35 mouse cellular contexts compared by ENCODE assay signal in genomic region chr1:128282924-128283323, GRCm38 (mm10). TPM values are rescaled to one million over a fixed set of nuclear protein-coding genes. Genes with fewer than 3 reads are reported as not detected.
DNase-seq lines count a peak whose midpoint lies in the region; ATAC-seq and TF ChIP-seq lines count a peak whose summit lies in the region.
"Had no signal": no experiment of that assay in that cellular context is flagged by ENCODE, and none has a peak within 500 bp of the region (broad histone marks: within the 10 kb centered on the region; RNA-seq: fewer than 3 reads in every experiment).

No protein-coding gene starts in this region.

- H3K4me1 ChIP-seq in MEL (ENCODE audit: control insufficient read depth in 1 of 2, insufficient read depth in 2 of 2, low read length in 2 of 2): no peaks in the 10 kb centered on the region
- H3K4me1 ChIP-seq in kidney, embryonic 15.5 days: no peaks in the 10 kb centered on the region
- H3K4me1 ChIP-seq: embryonic facial prominence, embryonic 13.5 days; forebrain, embryonic 10.5 days; forebrain, embryonic 15.5 days; limb, embryonic 13.5 days; liver, embryonic 13.5 days; lung, embryonic 15.5 days; megakaryocyte, embryonic 14.5 days; midbrain, embryonic 13.5 days; stomach, embryonic 15.5 days had no signal

- no peak overlapping the region for H3K4me3 ChIP-seq in left cerebral cortex, adult 2 months
- H3K4me3 ChIP-seq in MEL (ENCODE audit: control insufficient read depth in 1 of 2, insufficient read depth in 1 of 2, low read depth in 2 of 2, low read length in 2 of 2): no peak overlapping the region
- no peak overlapping the region for H3K4me3 ChIP-seq in kidney, embryonic 15.5 days (replicated peaks)
- H3K4me3 ChIP-seq: embryonic facial prominence, embryonic 13.5 days; forebrain, embryonic 10.5 days; forebrain, embryonic 15.5 days; limb, embryonic 13.5 days; liver, embryonic 13.5 days; lung, embryonic 15.5 days; megakaryocyte, embryonic 14.5 days; midbrain, embryonic 13.5 days; stomach, embryonic 15.5 days had no signal

- ATAC-seq in kidney, embryonic 15.5 days (replicated peaks; ENCODE audit: low FRiP score): no peak
- ATAC-seq: CD4-positive, CD25-positive, alpha-beta regulatory T cell, adult 4 months; forebrain, embryonic 15.5 days; inflammation-experienced regulatory T-cells, adult 6 months; midbrain, embryonic 13.5 days; Patski had no signal

- WGBS in kidney, embryonic 15.5 days: 95% methylated on average over 3 of the region's 3 CpGs

- intact Hi-C loops in heart, postnatal 25 days (cut with DNase I): loop anchor here (5.0 kb wide), 1 partner anchor 549 kb away; no protein-coding TSS in a partner anchor
- intact Hi-C loops in left cerebral cortex, adult 2 months (cut with DNase I): loop anchor here (2.0 kb wide), 1 partner anchor 550 kb away; no protein-coding TSS in a partner anchor

- peak; percentile 7 for DNase-seq in heart, adult 11 months
- DNase-seq in heart, postnatal 25 days (ENCODE audit: low spot score): no peak
- DNase-seq in left cerebral cortex, adult 2 months (ENCODE audit: extremely low spot score in 1 of 2, low spot score in 2 of 2): no peak
- no peak for DNase-seq in left cerebral cortex, adult 11 months (ENCODE audit: low spot score)
- DNase-seq in 416B (ENCODE audit: low read depth) (peak; percentile 19), MEL (ENCODE audit: low read depth, low spot score) (peak; percentile 31)
- no peak for DNase-seq in ovary, postnatal 14 days (ENCODE audit: low spot score)
- DNase-seq: adrenal gland, postnatal 25 days; cerebellum, adult 11-12 months; cerebellum, postnatal 10 days; heart, postnatal 4 days; kidney, adult 11 months; kidney, postnatal 10 days; layer of hippocampus, adult 9-11 months; liver, embryonic 13.5 days; right cerebral cortex, postnatal 25 days; thymus, postnatal 14 days had no signal

- no peak overlapping the region for H3K4me2 ChIP-seq in kidney, embryonic 15.5 days
- H3K4me2 ChIP-seq: embryonic facial prominence, embryonic 13.5 days; forebrain, embryonic 15.5 days; heart, embryonic 11.5 days; hindbrain, embryonic 14.5 days; limb, embryonic 13.5 days; liver, embryonic 13.5 days; lung, embryonic 15.5 days; midbrain, embryonic 13.5 days; stomach, embryonic 15.5 days had no signal

- peak; percentile 24; the same call in 1 of the 2 replicates for TF ChIP-seq CTCF in left cerebral cortex, adult 2 months (IDR thresholded peaks at IDR 0.05)
- TF ChIP-seq CTCF in MEL (IDR thresholded peaks at IDR 0.05 in 2 of 3, conservative IDR thresholded peaks at IDR 0.05 in 1 of 3; ENCODE audit: control insufficient read depth in 1 of 3, insufficient read depth in 1 of 3, low read depth in 2 of 3, low read length in 3 of 3, poor library complexity in 1 of 3, severe bottlenecking in 1 of 3): peak; percentile 16 to 46 (median 28); a peak in 4 of 6 replicates

- peaks cover 0 to 8% of the 10 kb centered on the region in 2 experiments; a peak in 2 of 4 replicates for H3K36me3 ChIP-seq in MEL (ENCODE audit: control insufficient read depth in 1 of 2, insufficient read depth in 2 of 2, low read length in 2 of 2)
- H3K36me3 ChIP-seq in kidney, embryonic 15.5 days: peaks cover 46% of the 10 kb centered on the region

- no peak for TF ChIP-seq EP300 in MEL (IDR thresholded peaks at IDR 0.05; ENCODE audit: low read depth in 1 of 2, low read length in 2 of 2)

- TF ChIP-seq POLR2A in MEL (IDR thresholded peaks at IDR 0.05; ENCODE audit: control insufficient read depth in 1 of 2, insufficient read depth in 1 of 2, low read depth in 1 of 2, low read length in 2 of 2, poor library complexity in 1 of 2): no peak

- H3K9me3 ChIP-seq in MEL (replicated peaks; ENCODE audit: insufficient read depth, low read length): no peaks in the 10 kb centered on the region
- no peaks in the 10 kb centered on the region for H3K9me3 ChIP-seq in kidney, embryonic 15.5 days (replicated peaks)
- H3K9me3 ChIP-seq: forebrain, embryonic 10.5 days; forebrain, embryonic 15.5 days; limb, embryonic 13.5 days; liver, embryonic 13.5 days; lung, embryonic 15.5 days; megakaryocyte, embryonic 14.5 days; stomach, embryonic 15.5 days had no signal

- H3K27me3 ChIP-seq in MEL (ENCODE audit: control insufficient read depth in 1 of 2, insufficient read depth in 2 of 2, low read length in 2 of 2): no peaks in the 10 kb centered on the region
- no peaks in the 10 kb centered on the region for H3K27me3 ChIP-seq in kidney, embryonic 15.5 days
- H3K27me3 ChIP-seq: embryonic facial prominence, embryonic 13.5 days; forebrain, embryonic 15.5 days; limb, embryonic 13.5 days; liver, embryonic 13.5 days; lung, embryonic 15.5 days; megakaryocyte, embryonic 14.5 days; midbrain, embryonic 13.5 days; Patski; stomach, embryonic 15.5 days had no signal

- TF ChIP-seq RAD21 in MEL (IDR thresholded peaks at IDR 0.05; ENCODE audit: low read depth, low read length): peak; percentile 32

- no peak overlapping the region for H3K27ac ChIP-seq in left cerebral cortex, adult 2 months
- H3K27ac ChIP-seq in MEL (ENCODE audit: control insufficient read depth, low read depth, low read length): no peak overlapping the region
- H3K27ac ChIP-seq in kidney, embryonic 15.5 days: no peak overlapping the region
- H3K27ac ChIP-seq: embryonic facial prominence, embryonic 13.5 days; forebrain, embryonic 10.5 days; forebrain, embryonic 15.5 days; hindbrain, embryonic 14.5 days; limb, embryonic 13.5 days; liver, embryonic 13.5 days; lung, embryonic 15.5 days; midbrain, embryonic 13.5 days; stomach, embryonic 15.5 days had no signal

- H3K79me2 ChIP-seq in MEL (ENCODE audit: control insufficient read depth, insufficient read depth, low read length, poor library complexity): no peaks in the 10 kb centered on the region

- H3K9ac ChIP-seq in MEL (ENCODE audit: control insufficient read depth, low read depth, low read length, poor library complexity, severe bottlenecking): no peak overlapping the region
- no peak overlapping the region for H3K9ac ChIP-seq in kidney, embryonic 15.5 days
- H3K9ac ChIP-seq: embryonic facial prominence, embryonic 13.5 days; forebrain, embryonic 15.5 days; hindbrain, embryonic 14.5 days; limb, embryonic 13.5 days; liver, embryonic 13.5 days; lung, embryonic 15.5 days; midbrain, embryonic 13.5 days; stomach, embryonic 15.5 days had no signal

TF ChIP-seq in MEL, 35 proteins besides CTCF, POLR2A, EP300 and RAD21:
- TF ChIP-seq TAL1 (IDR thresholded peaks at IDR 0.05; ENCODE audit: low read length) (no peak), MAX (IDR thresholded peaks at IDR 0.05; ENCODE audit: low read length) (no peak), MXI1 (IDR thresholded peaks at IDR 0.05; ENCODE audit: low read depth, low read length) (no peak), MYC (IDR thresholded peaks at IDR 0.05; ENCODE audit: low read depth, low read length) (0 out of 2 replicates have a peak, but pooled peaks have one; percentile 42), ZMIZ1 (IDR thresholded peaks at IDR 0.05; ENCODE audit: low read depth, low read length) (no peak), BHLHE40 (IDR thresholded peaks at IDR 0.05; ENCODE audit: borderline replicate concordance, low read depth, low read length) (no peak), USF1 (IDR thresholded peaks at IDR 0.05; ENCODE audit: low read depth, low read length) (no peak), SMC3 (IDR thresholded peaks at IDR 0.05; ENCODE audit: low read depth, low read length) (peak; percentile 54), SIN3A (IDR thresholded peaks at IDR 0.05; ENCODE audit: low read length) (no peak), KAT2A (conservative IDR thresholded peaks at IDR 0.05; ENCODE audit: low read depth, low read length) (no peak), MAFK (IDR thresholded peaks at IDR 0.05; ENCODE audit: borderline replicate concordance, low read depth, low read length) (no peak), ZC3H11A (IDR thresholded peaks at IDR 0.05; ENCODE audit: low read depth, low read length) (0 out of 2 replicates have a peak, but pooled peaks have one; percentile 7), MYB (IDR thresholded peaks at IDR 0.05; ENCODE audit: low read depth, low read length) (no peak), GABPA (IDR thresholded peaks at IDR 0.05; ENCODE audit: low read depth, low read length) (no peak), JUND (IDR thresholded peaks at IDR 0.05; ENCODE audit: low read depth, low read length) (no peak), CHD1 (IDR thresholded peaks at IDR 0.05; ENCODE audit: low read depth, low read length) (no peak)

RNA-seq across cellular contexts. Expression of gene Ubxn4, which starts 39.2 kb away (rescaled TPM):
- 10 to 100 TPM; 33.4 to 37.6 TPM for total RNA-seq in heart, postnatal 25 days (2021)
- total RNA-seq in left cerebral cortex, adult 2 months (2021): 10 to 100 TPM; 46.2 to 46.5 TPM
- total RNA-seq in MEL (2012; rRNA removed): 41.0 and 46.3 TPM in 2 replicates
- 10 to 100 TPM in 1 of 2 experiments, not detected in 1; 66.8 TPM for polyA plus RNA-seq in MEL (2012; ENCODE audit: insufficient read depth in 1 of 2, insufficient read length in 2 of 2, low read depth in 1 of 2, low replicate concordance in 2 of 2, missing spikeins in 1 of 2)
- 66.7 and 73.1 TPM in 2 replicates for polyA plus RNA-seq in kidney, embryonic 15.5 days (2015; fragmentation: Nextera tagmentation; extraction: Ambion mirVana)

RNA-seq across cellular contexts. Expression of gene Lct, which starts 45.2 kb away (rescaled TPM):
- not detected for total RNA-seq in heart, postnatal 25 days (2021)
- 1 to 10 TPM; 1.4 to 2.0 TPM for total RNA-seq in left cerebral cortex, adult 2 months (2021)
- under 0.01 TPM in 1 of 2 replicates, not detected in the other for total RNA-seq in MEL (2012; rRNA removed)
- polyA plus RNA-seq in MEL (2012; ENCODE audit: insufficient read depth in 1 of 2, insufficient read length in 2 of 2, low read depth in 1 of 2, low replicate concordance in 2 of 2, missing spikeins in 1 of 2): under 1 TPM in 1 of 2 experiments, not detected in 1; 0.06 TPM
- 0.10 TPM in 2 replicates for polyA plus RNA-seq in kidney, embryonic 15.5 days (2015; fragmentation: Nextera tagmentation; extraction: Ambion mirVana)
- total RNA-seq: adrenal gland, adult 18-20 months; gastrocnemius, adult 8-10 months; monocyte, adult 5-6 weeks had no signal
- polyA plus RNA-seq: heart, embryonic 11.5 days; heart, embryonic 16.5 days had no signal

Comparison
In these comparisons a context has a peak if more than half of its experiments do, and no peak if none do; other contexts are left out.
1. DNase-seq: peak in heart, adult 11 months (single experiment), 416B (single experiment) and MEL (single experiment); none in heart, postnatal 25 days (single experiment), left cerebral cortex, adult 2 months (0 of 2), left cerebral cortex, adult 11 months (single experiment) and ovary, postnatal 14 days (single experiment).